Mouse (Mus musculus) limb, embryonic 10.5 days (tissue): ENCODE results near the gene Acadvl. TPM values are rescaled to one million over a fixed set of nuclear protein-coding genes. Genes with fewer than 3 reads are reported as not detected.

Source experiments
- DNase-seq: peaks from one replicate; pipeline ENCODE4 v3.0.0-alpha.2; 2017; ENCODE audit warnings: low spot score
- H3K27ac ChIP-seq: fragments of 300-500 bp; sonication (generic); 2 replicates; pipeline ENCODE4 v1.5.1; 2016; ENCODE audit warnings: mild to moderate bottlenecking
- H3K27me3 ChIP-seq: fragments of 300-500 bp; sonication (generic); 2 replicates; pipeline ENCODE4 v1.6.1; 2016; ENCODE audit warnings: low read depth, mild to moderate bottlenecking; ENCODE audit not compliant: poor library complexity, severe bottlenecking
- H3K36me3 ChIP-seq: fragments of 300-500 bp; sonication (generic); 2 replicates; pipeline ENCODE4 v1.6.1; 2016; ENCODE audit warnings: mild to moderate bottlenecking, moderate library complexity
- H3K4me1 ChIP-seq: fragments of 300-500 bp; sonication (generic); 2 replicates; pipeline ENCODE4 v1.6.1; 2016
- H3K4me3 ChIP-seq: fragments of 300-500 bp; sonication (generic); 2 replicates; pipeline ENCODE4 v1.5.1; 2016; ENCODE audit warnings: mild to moderate bottlenecking, moderate library complexity
- H3K9me3 ChIP-seq: fragments of 300-500 bp; sonication (generic); replicated peaks from 2 replicates; pipeline ENCODE4 v1.6.1; 2016; ENCODE audit warnings: mild to moderate bottlenecking
- WGBS: fragments of 180-500 bp; shearing (Covaris S2); methylation state at CpG from one replicate; pipeline ENCODE4 v1.1.7; 2016; 5-methylcytosine and 5-hydroxymethylcytosine counted together
- polyA plus RNA-seq: library from polyadenylated mRNA; unstranded; fragments of >200 nt; fragmentation: Nextera tagmentation; extraction: Ambion mirVana; gene quantifications from 2 replicates; pipeline ENCODE4 v1.2.1, GENCODE M21; 2016

Gene Acadvl
- polyA plus RNA-seq, 1 experiment from 2014 or later, result 52.1 TPM

DNA sequence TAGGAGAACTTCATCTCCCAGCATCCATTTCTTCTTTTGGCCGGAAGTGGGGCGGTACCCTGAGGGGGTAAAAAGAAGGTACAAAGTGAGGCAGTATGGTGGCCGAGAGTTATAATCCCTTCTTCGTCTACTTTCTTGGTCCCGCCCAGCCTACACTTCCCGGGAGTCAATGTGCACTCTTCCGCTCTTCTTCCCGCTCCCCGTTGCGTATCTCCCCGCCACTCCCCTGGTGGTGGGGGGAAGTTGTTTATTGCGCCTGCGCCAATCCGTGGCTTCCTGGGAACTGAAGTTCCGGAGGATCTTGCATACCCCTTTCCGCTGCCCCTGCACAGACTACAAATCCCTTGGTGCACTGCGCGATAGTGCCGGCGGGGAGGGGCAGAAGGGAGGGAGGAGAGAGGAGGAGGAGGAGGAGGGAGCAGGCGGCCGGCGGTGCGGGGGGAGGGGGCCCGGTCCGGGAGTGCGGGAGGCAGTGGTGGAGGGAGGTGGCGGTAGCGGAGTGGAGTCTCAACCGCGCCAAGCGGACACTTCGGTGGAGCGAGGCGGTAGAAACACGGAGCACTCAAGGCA lies 19.7 kb downstream of the Acadvl start, which contains the start of gene Phf23:
TSS of gene Phf23 (plus strand) at position 387 of the 570 bp plus-strand sequence.
- peak within 1 kb of the TSS; percentile 98 for H3K27ac ChIP-seq
- no peaks in the 10 kb centered on the region for H3K9me3 ChIP-seq
- peak within 1 kb of the TSS; percentile 98 for H3K4me3 ChIP-seq
- H3K27me3 ChIP-seq, result no peaks in the 10 kb centered on the region
- H3K4me1 ChIP-seq, result peaks cover 35% of the 10 kb centered on the region
- H3K36me3 ChIP-seq, result peaks cover 49% of the 10 kb centered on the region
- peak; percentile 97 for DNase-seq
- 2% methylated on average over 36 of the region's 36 CpGs for WGBS

DNA sequence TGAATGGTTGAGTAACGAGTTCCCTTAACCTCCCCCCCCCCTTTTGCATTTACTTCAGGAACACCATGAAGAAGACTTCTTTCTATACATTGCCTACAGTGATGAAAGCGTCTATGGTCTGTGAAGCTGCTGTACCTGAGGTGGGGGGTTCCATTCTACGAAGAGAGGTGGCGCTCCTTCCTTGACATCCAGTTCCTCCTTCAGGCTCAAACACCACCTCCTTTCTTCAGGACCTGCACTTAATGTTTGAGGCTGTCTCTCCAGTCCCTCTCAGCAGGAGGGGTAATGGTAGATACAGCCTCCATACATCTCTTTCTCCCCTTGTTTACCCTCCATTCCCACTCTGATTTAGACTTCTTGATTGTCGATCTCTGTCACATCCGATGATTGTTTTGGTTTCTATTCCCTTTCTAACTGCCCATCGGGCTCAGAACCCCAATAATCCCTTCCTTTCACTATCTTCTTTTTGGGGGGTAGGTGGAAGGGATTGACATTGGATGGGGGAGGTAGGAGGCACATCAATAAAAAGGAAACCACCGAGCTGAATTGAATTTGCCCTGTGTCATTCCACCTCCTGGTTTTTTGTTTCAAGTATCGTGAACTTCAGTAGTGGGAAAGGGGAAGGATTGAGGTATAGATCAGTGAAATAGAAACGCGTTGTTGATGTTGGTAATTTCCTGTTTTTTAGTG lies 20.7 kb downstream of the Acadvl start:
- peaks cover 42% of the 10 kb centered on the region for H3K4me1 ChIP-seq
- no peaks in the 10 kb centered on the region for H3K9me3 ChIP-seq
- peaks cover 50% of the 10 kb centered on the region for H3K36me3 ChIP-seq
- WGBS, result 87% methylated on average over 11 of the region's 11 CpGs
- H3K27ac ChIP-seq, result no peak overlapping the region
- no peaks in the 10 kb centered on the region for H3K27me3 ChIP-seq
- DNase-seq, result no peak
- peak overlapping the region; percentile 98 for H3K4me3 ChIP-seq

DNA sequence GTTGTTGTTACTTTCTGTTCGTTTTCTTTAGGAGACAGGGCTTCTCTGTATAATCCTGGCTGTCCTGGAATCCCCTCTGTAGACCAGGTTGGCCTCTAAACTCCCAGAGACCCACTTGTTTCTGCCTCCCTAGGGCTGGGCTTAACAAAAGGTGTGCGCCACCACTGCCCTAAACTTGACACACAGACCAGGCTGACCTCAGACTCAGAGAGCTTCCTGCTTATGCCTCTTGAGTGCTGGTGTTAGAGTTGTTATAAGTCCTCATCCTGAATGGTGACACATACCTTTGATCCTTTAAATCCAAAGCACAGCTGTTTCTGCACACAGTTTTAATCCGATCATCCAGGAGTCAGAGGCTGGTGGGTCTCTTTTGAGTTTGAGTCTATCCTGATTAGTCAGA lies 22.3 kb downstream of the Acadvl start:
- H3K4me1 ChIP-seq, result peaks cover 32% of the 10 kb centered on the region
- H3K4me3 ChIP-seq, result 0 out of 2 replicates have a peak overlapping the region, but pooled peaks have one; percentile 69
- no peak overlapping the region for H3K27ac ChIP-seq
- H3K36me3 ChIP-seq, result peaks cover 50% of the 10 kb centered on the region
- WGBS, result 87% methylated on average over 3 of the region's 3 CpGs
- DNase-seq, result no peak
- H3K9me3 ChIP-seq, result no peaks in the 10 kb centered on the region
- H3K27me3 ChIP-seq, result no peaks in the 10 kb centered on the region

DNA sequence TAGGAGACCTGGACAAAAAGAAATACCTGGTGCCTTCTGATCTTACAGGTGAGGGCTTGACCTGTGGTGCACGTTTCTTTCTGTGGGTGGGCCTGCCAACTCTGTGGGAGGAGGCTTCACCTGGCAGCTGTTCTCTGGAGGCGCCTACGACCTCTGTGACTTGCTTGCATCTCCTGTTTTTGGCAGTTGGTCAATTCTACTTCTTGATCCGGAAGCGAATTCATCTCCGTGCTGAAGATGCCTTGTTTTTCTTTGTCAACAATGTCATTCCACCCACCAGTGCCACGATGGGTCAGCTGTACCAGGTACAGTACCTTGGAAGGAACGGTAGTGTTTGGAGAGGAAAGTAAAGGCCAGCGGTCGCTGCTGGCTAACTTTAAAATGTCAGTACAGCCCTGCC lies 22.8 kb downstream of the Acadvl start:
- H3K36me3 ChIP-seq, result peaks cover 50% of the 10 kb centered on the region
- DNase-seq, result no peak

DNA sequence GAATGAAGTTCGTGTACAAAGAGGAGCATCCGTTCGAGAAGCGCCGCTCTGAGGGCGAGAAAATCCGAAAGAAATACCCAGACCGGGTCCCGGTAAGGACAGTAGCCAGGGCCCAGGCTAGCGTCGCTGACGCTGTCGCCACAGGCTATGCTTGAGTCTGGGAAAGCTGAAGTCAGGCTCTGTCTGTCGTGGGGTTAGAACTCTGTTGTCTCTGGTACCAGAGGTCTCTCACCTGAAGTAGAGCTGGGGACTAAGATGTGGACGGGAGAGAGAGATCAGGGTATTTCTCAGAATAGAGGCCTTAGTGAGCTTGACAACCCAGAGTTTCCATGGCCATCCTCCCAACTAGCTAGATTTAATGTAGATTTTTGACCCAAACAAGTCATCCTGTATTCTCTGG lies 23.5 kb downstream of the Acadvl start:
- Histone ChIP-seq H3K27ac (peak overlapping the region; percentile 89), H3K27me3 (no peaks in the 10 kb centered on the region), H3K9me3 (no peaks in the 10 kb centered on the region), H3K4me3 (peak overlapping the region; percentile 69), H3K36me3 (peaks cover 57% of the 10 kb centered on the region), H3K4me1 (peaks cover 22% of the 10 kb centered on the region)
- under 1% methylated on average over 15 of the region's 15 CpGs for WGBS
- no peak for DNase-seq

More for the DNA sequence above, 22.8 kb downstream of the Acadvl start:
- 85% methylated on average over 10 of the region's 10 CpGs for WGBS
- no peaks in the 10 kb centered on the region for H3K27me3 ChIP-seq
- H3K4me1 ChIP-seq, result peaks cover 27% of the 10 kb centered on the region
- H3K9me3 ChIP-seq, result no peaks in the 10 kb centered on the region
- peak overlapping the region; percentile 69 for H3K4me3 ChIP-seq
- no peak overlapping the region for H3K27ac ChIP-seq

DNA sequence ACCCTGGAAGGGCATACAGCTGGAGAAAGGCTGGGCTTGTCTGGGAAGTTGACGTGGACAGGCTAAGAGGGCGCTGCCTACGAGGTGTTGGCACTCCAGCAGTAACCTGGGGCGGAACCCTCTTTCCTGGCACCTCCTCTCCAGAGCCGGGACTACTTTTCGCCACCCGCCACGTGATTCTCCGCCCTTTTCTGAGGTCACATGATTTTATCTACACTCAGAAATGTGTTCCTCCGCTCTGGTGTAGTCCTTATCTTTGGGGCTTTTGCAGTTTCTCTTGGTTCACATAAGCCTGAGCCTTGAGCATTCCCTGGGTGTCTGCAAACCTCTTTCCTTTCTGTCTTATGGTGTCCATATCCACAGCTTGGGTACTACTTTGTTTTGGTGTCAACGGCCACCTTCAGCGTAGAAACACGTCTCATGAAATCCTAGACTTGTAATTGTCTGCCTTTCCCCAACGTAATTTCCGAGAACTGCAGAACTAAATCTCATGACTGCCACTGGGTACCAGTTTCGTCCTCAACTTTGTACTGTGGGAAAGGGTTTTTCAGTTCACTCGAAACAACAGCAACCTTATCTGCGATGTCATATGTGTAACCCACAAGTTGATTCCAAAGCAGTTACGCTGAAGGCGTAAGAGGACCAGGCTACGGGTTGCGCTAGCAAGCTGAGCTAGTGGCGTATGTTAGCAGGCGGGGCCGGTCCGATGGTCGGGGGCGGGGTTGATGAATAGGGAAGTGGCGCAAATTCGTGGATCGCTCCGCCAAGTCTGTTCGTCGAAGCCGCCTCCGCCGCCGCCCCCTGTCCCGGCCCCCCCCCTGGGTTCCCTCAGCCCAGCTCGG lies 24.1 kb downstream of the Acadvl start, which contains the start of gene Gabarap:
TSS of gene Gabarap (plus strand) at position 294 of the 842 bp plus-strand sequence.
- Histone ChIP-seq H3K4me3 (peak within 1 kb of the TSS; percentile 69), H3K36me3 (peaks cover 63% of the 10 kb centered on the region), H3K27ac (peak within 1 kb of the TSS; percentile 89), H3K9me3 (no peaks in the 10 kb centered on the region), H3K4me1 (peaks cover 22% of the 10 kb centered on the region), H3K27me3 (no peaks in the 10 kb centered on the region)
- WGBS, result under 1% methylated on average over 40 of the region's 40 CpGs
- DNase-seq, result peak; percentile 96

DNA sequence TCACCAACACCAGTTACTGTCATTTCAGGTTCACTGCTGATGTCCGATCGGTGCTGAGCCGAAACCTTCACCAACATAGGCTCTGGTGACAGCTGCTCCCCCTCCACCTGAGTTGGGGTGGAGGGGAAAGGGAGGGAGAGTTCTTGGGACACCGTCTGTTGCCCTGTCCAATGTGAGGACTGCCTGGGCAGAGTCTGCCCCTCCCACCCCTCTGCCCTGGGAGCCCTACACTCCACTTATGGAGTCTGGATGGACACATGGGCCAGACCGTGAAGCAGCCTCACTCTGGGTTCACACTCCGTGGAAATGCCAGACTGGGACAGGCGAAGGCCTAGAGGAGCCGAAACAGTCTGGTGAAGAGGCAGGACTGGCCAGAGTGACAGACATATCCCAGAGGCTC lies 25.3 kb downstream of the Acadvl start:
- Histone ChIP-seq H3K27me3 (no peaks in the 10 kb centered on the region), H3K4me1 (peaks cover 19% of the 10 kb centered on the region), H3K27ac (no peak overlapping the region), H3K36me3 (peaks cover 71% of the 10 kb centered on the region), H3K4me3 (no peak overlapping the region), H3K9me3 (no peaks in the 10 kb centered on the region)
- 86% methylated on average over 8 of the region's 8 CpGs for WGBS
- DNase-seq, result no peak

DNA sequence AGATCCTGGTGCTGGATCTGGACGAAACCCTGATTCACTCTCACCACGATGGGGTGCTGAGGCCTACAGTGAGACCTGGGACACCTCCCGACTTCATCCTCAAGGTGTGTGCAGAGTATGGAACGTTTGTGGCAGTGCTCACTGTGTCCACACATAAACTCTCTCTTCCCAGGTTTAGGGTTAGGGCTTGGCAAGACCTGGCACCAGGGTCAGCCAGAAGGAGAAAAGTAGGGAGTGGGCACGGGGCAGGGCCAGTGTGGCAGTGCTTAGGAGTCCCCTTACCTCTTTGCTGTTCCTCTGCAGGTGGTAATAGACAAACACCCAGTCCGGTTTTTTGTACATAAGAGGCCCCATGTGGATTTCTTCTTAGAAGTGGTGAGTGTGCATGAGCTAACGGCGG lies 30.8 kb downstream of the Acadvl start:
- no peak overlapping the region for H3K27ac ChIP-seq
- H3K9me3 ChIP-seq, result no peaks in the 10 kb centered on the region
- DNase-seq, result no peak
- H3K4me3 ChIP-seq, result 0 out of 2 replicates have a peak overlapping the region, but pooled peaks have one; percentile 6
- peaks cover 65% of the 10 kb centered on the region for H3K36me3 ChIP-seq
- WGBS, result 90% methylated on average over 8 of the region's 8 CpGs
- H3K27me3 ChIP-seq, result no peaks in the 10 kb centered on the region
- peaks cover 22% of the 10 kb centered on the region for H3K4me1 ChIP-seq

DNA sequence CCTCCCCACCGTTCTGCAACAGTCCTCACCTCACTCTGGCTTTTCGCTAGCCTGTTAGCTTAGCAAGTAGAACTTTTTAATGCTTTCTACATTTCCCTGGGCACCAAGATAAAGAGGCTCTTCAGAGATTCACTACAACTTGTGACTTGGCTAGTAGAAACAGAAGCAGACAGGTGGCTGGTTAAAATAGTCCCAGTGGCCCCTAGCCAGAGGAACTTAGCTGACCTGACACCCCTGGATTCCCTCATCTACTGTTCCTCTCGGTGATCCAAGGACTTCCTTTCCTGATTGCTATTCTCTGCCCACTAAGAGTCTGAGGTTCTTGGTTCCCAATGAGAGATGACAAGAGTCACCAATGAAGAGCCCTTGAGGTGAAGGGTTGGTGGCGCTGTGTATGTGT lies 31.8 kb downstream of the Acadvl start:
- peaks cover 61% of the 10 kb centered on the region for H3K36me3 ChIP-seq
- H3K27ac ChIP-seq, result no peak overlapping the region
- 89% methylated on average over 4 of the region's 4 CpGs for WGBS
- no peaks in the 10 kb centered on the region for H3K9me3 ChIP-seq
- H3K27me3 ChIP-seq, result no peaks in the 10 kb centered on the region
- H3K4me1 ChIP-seq, result peaks cover 26% of the 10 kb centered on the region
- no peak for DNase-seq
- H3K4me3 ChIP-seq, result peak overlapping the region; percentile 98

DNA sequence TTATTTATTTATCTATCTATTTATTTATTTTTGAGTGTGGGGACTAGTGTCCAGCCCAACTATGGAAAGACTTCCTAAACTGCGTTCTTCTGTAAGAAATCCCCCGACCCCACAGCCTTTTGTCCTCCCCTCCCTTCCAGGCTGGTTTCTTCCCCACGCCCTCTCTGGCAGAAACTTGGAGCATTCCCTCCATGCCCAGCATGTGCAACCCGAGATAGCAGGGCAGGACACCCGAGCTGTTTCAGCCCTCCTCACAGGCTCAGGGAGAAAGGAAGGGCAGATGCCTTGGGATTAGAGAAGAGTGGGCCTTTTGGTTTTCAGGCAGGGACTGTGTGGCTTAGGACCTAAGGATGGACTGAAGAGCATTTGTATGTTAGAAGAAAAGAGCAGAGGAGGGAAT lies 32.3 kb downstream of the Acadvl start:
- no peak for DNase-seq
- Histone ChIP-seq H3K27me3 (no peaks in the 10 kb centered on the region), H3K9me3 (no peaks in the 10 kb centered on the region), H3K4me1 (peaks cover 26% of the 10 kb centered on the region), H3K27ac (peak overlapping the region; percentile 50; the same call in 1 of the 2 replicates), H3K4me3 (peak overlapping the region; percentile 98), H3K36me3 (peaks cover 61% of the 10 kb centered on the region)
- 44% methylated on average over 5 of the region's 5 CpGs for WGBS

DNA sequence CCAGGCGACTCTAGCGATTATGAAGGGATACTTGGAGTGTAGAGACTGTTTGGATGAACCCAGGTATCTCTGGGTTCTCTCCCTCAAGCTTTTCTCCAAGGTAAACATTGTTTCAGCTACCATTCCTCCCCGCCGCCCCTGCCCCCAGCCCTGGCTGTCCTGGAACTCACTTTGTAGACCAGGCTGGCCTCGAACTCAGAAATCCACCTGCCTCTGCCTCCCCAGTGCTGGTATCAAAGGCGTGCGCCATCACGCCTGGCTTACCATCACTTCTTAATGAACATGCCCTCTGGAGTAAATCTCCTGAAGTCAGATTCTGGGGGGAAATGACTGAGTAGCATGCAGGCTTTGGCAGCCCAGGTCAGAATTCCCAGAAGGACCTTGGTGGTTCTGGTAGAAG lies 33.0 kb downstream of the Acadvl start, which contains the start of gene Elp5:
TSS of gene Elp5 (minus strand) at position 293 of the 400 bp plus-strand sequence.
- Histone ChIP-seq H3K9me3 (no peaks in the 10 kb centered on the region), H3K4me1 (peaks cover 26% of the 10 kb centered on the region), H3K4me3 (peak within 1 kb of the TSS; percentile 98), H3K36me3 (peaks cover 61% of the 10 kb centered on the region), H3K27ac (peak within 1 kb of the TSS; percentile 98), H3K27me3 (no peaks in the 10 kb centered on the region)
- no peak for DNase-seq
- WGBS, result 65% methylated on average over 8 of the region's 8 CpGs

DNA sequence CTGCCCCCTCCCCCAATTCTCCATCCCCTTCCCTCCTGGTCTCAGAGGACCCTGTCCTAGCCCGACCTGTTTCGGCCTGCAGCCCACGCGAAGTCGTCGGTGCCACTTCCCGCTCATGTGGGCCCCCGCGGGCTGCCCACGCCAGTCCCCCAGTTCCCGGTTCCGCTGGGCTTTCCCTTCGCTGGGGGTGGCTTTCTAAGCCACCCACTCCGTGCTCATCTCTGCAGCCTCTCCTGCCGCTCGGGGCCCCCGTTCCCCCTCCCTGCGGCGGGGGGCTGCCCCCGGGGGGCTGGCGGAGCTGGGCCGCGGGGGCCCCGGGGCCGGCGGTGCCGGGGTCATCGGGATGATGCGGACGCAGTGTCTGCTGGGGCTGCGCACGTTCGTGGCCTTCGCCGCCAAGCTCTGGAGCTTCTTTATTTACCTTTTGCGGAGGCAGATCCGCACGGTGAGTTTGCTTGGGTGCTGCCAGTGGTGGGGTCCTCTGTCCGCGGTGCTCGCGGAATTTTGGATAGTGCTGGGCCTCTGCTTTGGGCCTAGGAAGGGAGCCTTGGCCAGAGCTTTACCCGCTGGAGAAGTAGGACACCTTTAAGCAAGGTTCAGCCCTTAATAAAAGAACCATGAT lies 34.0 kb downstream of the Acadvl start, which contains the start of gene Ctdnep1:
TSS of gene Ctdnep1 (plus strand) at position 16 of the 622 bp plus-strand sequence.
- peaks cover 26% of the 10 kb centered on the region for H3K4me1 ChIP-seq
- no peak for DNase-seq
- peaks cover 61% of the 10 kb centered on the region for H3K36me3 ChIP-seq
- under 1% methylated on average over 43 of the region's 43 CpGs for WGBS
- H3K9me3 ChIP-seq, result no peaks in the 10 kb centered on the region
- H3K27me3 ChIP-seq, result no peaks in the 10 kb centered on the region
- H3K27ac ChIP-seq, result peak within 1 kb of the TSS; percentile 98
- peak within 1 kb of the TSS; percentile 98 for H3K4me3 ChIP-seq
